8 mouse cellular contexts compared by ENCODE assay signal in genomic region chr7:44848561-44849415, GRCm38 (mm10). TPM values are rescaled to one million over a fixed set of nuclear protein-coding genes. Genes with fewer than 3 reads are reported as not detected.
A peak's percentile ranks its signal among the peaks of the same experiment; 100 is the strongest.
DNase-seq lines count a peak whose midpoint lies in the region; ATAC-seq and TF ChIP-seq lines count a peak whose summit lies in the region.

Gene Akt1s1, plus strand, starts transcription at chr7:44848991.
Gene Tbc1d17, minus strand, starts transcription at chr7:44849079.

- H3K27me3 ChIP-seq in embryonic facial prominence, embryonic 13.5 days: no peaks in the 10 kb centered on the region
- H3K27me3 ChIP-seq in kidney, adult 2 months (replicated peaks; ENCODE audit: control insufficient read depth, insufficient read depth, low read length): no peaks in the 10 kb centered on the region
- H3K27me3 ChIP-seq in limb, embryonic 12.5 days: no peaks in the 10 kb centered on the region
- H3K27me3 ChIP-seq in midbrain, embryonic 15.5 days (replicated peaks): no peaks in the 10 kb centered on the region
- no peaks in the 10 kb centered on the region for H3K27me3 ChIP-seq in spleen, adult 2 months (ENCODE audit: control insufficient read depth, insufficient read depth, low read length)

- under 1% methylated on average over 54 of the region's 54 CpGs for WGBS in embryonic facial prominence, embryonic 13.5 days
- WGBS in kidney, adult 2 months: under 1% methylated on average over 54 of the region's 54 CpGs
- under 1% methylated on average over 54 of the region's 54 CpGs for WGBS in limb, embryonic 12.5 days
- WGBS in midbrain, embryonic 15.5 days: under 1% methylated on average over 54 of the region's 54 CpGs
- WGBS in spleen, adult 2 months: under 1% methylated on average over 54 of the region's 54 CpGs

- no peaks in the 10 kb centered on the region for H3K9me3 ChIP-seq in embryonic facial prominence, embryonic 13.5 days
- no peaks in the 10 kb centered on the region for H3K9me3 ChIP-seq in limb, embryonic 12.5 days
- no peaks in the 10 kb centered on the region for H3K9me3 ChIP-seq in midbrain, embryonic 15.5 days

- TF ChIP-seq CTCF in kidney, adult 2 months (conservative IDR thresholded peaks at IDR 0.05; ENCODE audit: insufficient read depth, insufficient read length, low read depth, low read length): no peak
- TF ChIP-seq CTCF in spleen, adult 2 months (IDR thresholded peaks at IDR 0.05; ENCODE audit: extremely low read depth, insufficient read depth, insufficient read length, insufficient replicate concordance): no peak

- peak within 1 kb of the TSS; percentile 97 for H3K27ac ChIP-seq in embryonic facial prominence, embryonic 13.5 days
- peak within 1 kb of the TSS; percentile 98 for H3K27ac ChIP-seq in kidney, adult 2 months (ENCODE audit: insufficient read depth, low read depth, low read length)
- H3K27ac ChIP-seq in limb, embryonic 12.5 days: peak within 1 kb of the TSS; percentile 96
- H3K27ac ChIP-seq in midbrain, embryonic 15.5 days: peak within 1 kb of the TSS; percentile 99
- peak within 1 kb of the TSS; percentile 96 for H3K27ac ChIP-seq in spleen, adult 2 months (ENCODE audit: insufficient read depth, low read length)

- H3K4me1 ChIP-seq in embryonic facial prominence, embryonic 13.5 days: peaks cover 40% of the 10 kb centered on the region
- H3K4me1 ChIP-seq in kidney, adult 2 months (ENCODE audit: control insufficient read depth, insufficient read depth, low read length): peaks cover 21% of the 10 kb centered on the region
- H3K4me1 ChIP-seq in limb, embryonic 12.5 days (replicated peaks): peaks cover 32% of the 10 kb centered on the region
- H3K4me1 ChIP-seq in midbrain, embryonic 15.5 days: peaks cover 39% of the 10 kb centered on the region
- peaks cover 10% of the 10 kb centered on the region; the same call in 1 of the 2 replicates for H3K4me1 ChIP-seq in spleen, adult 2 months (ENCODE audit: control insufficient read depth, insufficient read depth, insufficient read length)

- DNase-seq in 3134 (ENCODE audit: extremely low read depth, insufficient read length, low spot score): peak; percentile 99
- peak; percentile 98 to 99 for DNase-seq in adrenal gland, postnatal 36 days
- DNase-seq in heart, adult 18-20 months: peak; percentile 99 to 100
- DNase-seq in kidney, adult 2 months: peak; percentile 100
- peak; percentile 97 to 100 for DNase-seq in spleen, adult 2 months (ENCODE audit: low read depth in 1 of 2, low spot score in 2 of 2)

- peak; percentile 84 for ATAC-seq in embryonic facial prominence, embryonic 13.5 days (ENCODE audit: insufficient number of reproducible peaks, insufficient read depth, low FRiP score, low TSS enrichment, low read depth)
- peak; percentile 85 for ATAC-seq in limb, embryonic 12.5 days (ENCODE audit: insufficient number of reproducible peaks, insufficient read depth, low FRiP score, low TSS enrichment, low read depth)
- peak; percentile 90 for ATAC-seq in midbrain, embryonic 15.5 days (replicated peaks)

- H3K9ac ChIP-seq in embryonic facial prominence, embryonic 13.5 days: peak within 1 kb of the TSS; percentile 83
- peak within 1 kb of the TSS; percentile 68 for H3K9ac ChIP-seq in limb, embryonic 12.5 days (replicated peaks)
- H3K9ac ChIP-seq in midbrain, embryonic 15.5 days: peak within 1 kb of the TSS; percentile 84

- peak; percentile 72 for TF ChIP-seq POLR2A in kidney, adult 2 months (IDR thresholded peaks at IDR 0.05; ENCODE audit: low read depth, low read length)
- TF ChIP-seq POLR2A in spleen, adult 2 months (IDR thresholded peaks at IDR 0.05; ENCODE audit: low read depth, low read length): peak; percentile 63; the same call in 1 of the 2 replicates

- H3K36me3 ChIP-seq in embryonic facial prominence, embryonic 13.5 days: peaks cover 43% of the 10 kb centered on the region
- 0 out of 2 replicates have a peak, but pooled peaks cover 4% of the 10 kb centered on the region for H3K36me3 ChIP-seq in kidney, adult 2 months (ENCODE audit: control insufficient read depth, insufficient read depth, low read length)
- peaks cover 51% of the 10 kb centered on the region for H3K36me3 ChIP-seq in limb, embryonic 12.5 days
- peaks cover 32% of the 10 kb centered on the region for H3K36me3 ChIP-seq in midbrain, embryonic 15.5 days (replicated peaks)
- H3K36me3 ChIP-seq in spleen, adult 2 months (ENCODE audit: control insufficient read depth, insufficient read depth, low read length): peaks cover 25% of the 10 kb centered on the region

- peak within 1 kb of the TSS; percentile 75 for H3K4me3 ChIP-seq in embryonic facial prominence, embryonic 13.5 days
- peak within 1 kb of the TSS; percentile 79 for H3K4me3 ChIP-seq in kidney, adult 2 months (ENCODE audit: insufficient read depth, low read depth, low read length)
- peak within 1 kb of the TSS; percentile 78 for H3K4me3 ChIP-seq in limb, embryonic 12.5 days (replicated peaks)
- H3K4me3 ChIP-seq in midbrain, embryonic 15.5 days: peak within 1 kb of the TSS; percentile 86
- H3K4me3 ChIP-seq in spleen, adult 2 months (ENCODE audit: extremely low read depth, insufficient read depth, insufficient read length): peak within 1 kb of the TSS; percentile 89

- peak within 1 kb of the TSS; percentile 91 for H3K4me2 ChIP-seq in embryonic facial prominence, embryonic 13.5 days
- peak within 1 kb of the TSS; percentile 85 for H3K4me2 ChIP-seq in limb, embryonic 12.5 days
- peak within 1 kb of the TSS; percentile 70 for H3K4me2 ChIP-seq in midbrain, embryonic 15.5 days

RNA-seq across cellular contexts. Expression of gene Akt1s1, which starts in this region (rescaled TPM):
- 100 to 1,000 TPM; 108 to 118 TPM for total RNA-seq in adrenal gland, postnatal 36 days (2021)
- polyA plus RNA-seq in embryonic facial prominence, embryonic 13.5 days (2015; fragmentation: Nextera tagmentation; extraction: Ambion mirVana): 104 and 110 TPM in 2 replicates
- total RNA-seq in heart, adult 18-20 months (2021): 10 to 100 TPM; 65.1 to 67.1 TPM
- 90.6 and 121 TPM in 2 replicates for polyA plus RNA-seq in kidney, adult 2 months (2012; rRNA removed)
- polyA plus RNA-seq in limb, embryonic 12.5 days (2016; fragmentation: Nextera tagmentation; extraction: Ambion mirVana): 106 and 110 TPM in 2 replicates
- polyA plus RNA-seq in midbrain, embryonic 15.5 days (2015; fragmentation: Nextera tagmentation; extraction: Ambion mirVana): 89.7 and 91.1 TPM in 2 replicates
- polyA plus RNA-seq in spleen, adult 2 months (2012; rRNA removed): 67.8 and 105 TPM in 2 replicates

RNA-seq across cellular contexts. Expression of gene Tbc1d17, which starts in this region (rescaled TPM):
- 10 to 100 TPM; 54.1 to 73.4 TPM for total RNA-seq in adrenal gland, postnatal 36 days (2021)
- 83.1 and 91.0 TPM in 2 replicates for polyA plus RNA-seq in embryonic facial prominence, embryonic 13.5 days (2015; fragmentation: Nextera tagmentation; extraction: Ambion mirVana)
- total RNA-seq in heart, adult 18-20 months (2021): 10 to 100 TPM; 36.7 to 57.6 TPM
- polyA plus RNA-seq in kidney, adult 2 months (2012; rRNA removed): 100 and 114 TPM in 2 replicates
- polyA plus RNA-seq in limb, embryonic 12.5 days (2016; fragmentation: Nextera tagmentation; extraction: Ambion mirVana): 84.7 and 96.2 TPM in 2 replicates
- 121 and 122 TPM in 2 replicates for polyA plus RNA-seq in midbrain, embryonic 15.5 days (2015; fragmentation: Nextera tagmentation; extraction: Ambion mirVana)
- polyA plus RNA-seq in spleen, adult 2 months (2012; rRNA removed): 68.4 and 91.7 TPM in 2 replicates

Comparison
In these comparisons a context has a peak if more than half of its experiments do, and no peak if none do; other contexts are left out.
1. Peak in every context shown above with its lines: DNase-seq, ATAC-seq, H3K4me3 ChIP-seq and H3K27ac ChIP-seq.